Mouse (Mus musculus): ENCODE measurements around the gene Cog6.

The Cog6 gene

DNA sequence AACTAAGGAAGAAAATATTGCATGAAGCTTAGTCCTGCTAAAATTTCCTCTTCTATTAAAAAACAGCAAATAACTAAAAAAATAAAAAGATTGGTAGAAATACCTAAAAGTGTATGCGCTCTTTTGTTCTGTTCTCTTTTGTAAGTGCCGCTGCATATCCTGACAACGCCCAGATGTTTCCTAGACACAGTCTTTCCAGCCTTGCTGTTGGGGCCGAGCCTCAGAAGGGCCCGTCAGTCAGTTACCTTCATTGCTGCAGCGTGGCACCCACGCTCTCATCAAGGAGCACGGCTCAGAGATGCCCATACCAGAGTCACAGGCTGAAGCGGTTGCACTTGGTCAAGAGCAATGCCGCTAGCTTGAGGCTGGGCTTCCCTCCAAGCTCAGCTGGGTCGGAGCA is 60.8 kb downstream of the Cog6 start:
- TF ChIP-seq GATA4 (IDR thresholded peaks at IDR 0.05; ENCODE audit: insufficient replicate concordance, low read length), result no peak

DNA sequence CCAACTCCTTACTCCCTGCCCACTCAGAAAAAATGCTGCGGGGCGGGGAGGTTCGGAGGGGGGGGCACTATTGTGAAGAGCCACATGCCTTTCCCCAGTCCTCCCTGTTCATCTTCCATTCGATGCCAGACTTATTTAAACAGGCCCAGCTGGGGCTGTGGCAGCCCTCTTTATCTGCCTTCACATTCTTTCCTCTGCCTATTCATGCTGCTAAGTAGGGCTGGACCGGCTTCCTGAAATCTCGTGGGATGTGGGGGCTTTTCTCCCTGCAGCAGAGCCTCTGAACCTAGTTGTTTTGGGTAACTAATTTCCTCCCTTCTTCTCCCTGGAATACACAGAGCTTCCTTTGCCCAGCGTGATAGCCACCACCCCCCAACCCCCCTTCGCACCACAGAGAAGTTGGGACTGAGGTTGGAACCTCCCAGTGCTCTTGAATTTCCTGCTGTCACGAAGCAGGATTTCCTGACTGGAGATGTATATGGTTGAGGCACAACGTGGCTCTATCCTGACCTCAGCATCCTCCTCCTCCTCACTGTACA is 61.5 kb downstream of the Cog6 start:
- TF ChIP-seq GATA4 (IDR thresholded peaks at IDR 0.05; ENCODE audit: insufficient replicate concordance, low read length), result no peak

DNA sequence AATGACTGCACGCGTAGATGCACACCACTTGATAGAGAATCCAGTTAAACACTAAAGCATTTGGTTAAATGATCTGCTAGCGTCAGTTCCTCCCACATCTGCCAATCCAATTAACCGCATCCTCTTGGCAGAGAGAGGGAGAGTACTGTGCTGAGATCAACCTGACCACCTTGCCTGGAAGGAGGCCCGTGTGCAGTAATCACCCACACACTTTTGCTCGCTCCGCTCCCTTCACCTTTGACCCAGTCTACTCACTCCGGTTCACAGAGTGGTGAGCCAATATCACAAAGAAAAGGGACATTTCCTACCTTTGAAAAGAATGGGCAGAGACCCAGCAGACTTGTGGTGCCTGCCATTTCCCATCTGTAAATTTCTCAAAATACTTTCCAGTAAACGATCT is 62.4 kb downstream of the Cog6 start:
- no peak for TF ChIP-seq GATA4 (IDR thresholded peaks at IDR 0.05; ENCODE audit: insufficient replicate concordance, low read length)

DNA sequence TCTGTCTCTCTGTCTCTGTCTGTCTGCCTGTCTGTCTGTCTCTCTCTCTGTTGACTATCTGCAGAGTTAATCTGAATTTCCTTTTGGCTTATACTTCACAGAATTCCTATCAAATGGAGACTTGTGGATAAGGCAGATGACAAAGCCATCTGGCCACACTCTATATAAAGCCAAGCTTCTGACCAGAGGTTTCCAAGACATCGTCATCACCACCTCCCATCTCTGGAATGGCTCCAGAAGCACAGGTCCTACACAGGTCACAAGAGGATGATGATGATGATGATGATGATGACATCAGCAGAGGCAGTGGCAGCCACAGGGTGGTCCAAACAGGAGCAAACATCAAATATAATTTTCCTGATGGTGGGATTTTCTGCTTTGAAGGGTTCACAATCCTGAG is 63.2 kb downstream of the Cog6 start:
- no peak for TF ChIP-seq GATA4 (IDR thresholded peaks at IDR 0.05; ENCODE audit: insufficient replicate concordance, low read length)

DNA sequence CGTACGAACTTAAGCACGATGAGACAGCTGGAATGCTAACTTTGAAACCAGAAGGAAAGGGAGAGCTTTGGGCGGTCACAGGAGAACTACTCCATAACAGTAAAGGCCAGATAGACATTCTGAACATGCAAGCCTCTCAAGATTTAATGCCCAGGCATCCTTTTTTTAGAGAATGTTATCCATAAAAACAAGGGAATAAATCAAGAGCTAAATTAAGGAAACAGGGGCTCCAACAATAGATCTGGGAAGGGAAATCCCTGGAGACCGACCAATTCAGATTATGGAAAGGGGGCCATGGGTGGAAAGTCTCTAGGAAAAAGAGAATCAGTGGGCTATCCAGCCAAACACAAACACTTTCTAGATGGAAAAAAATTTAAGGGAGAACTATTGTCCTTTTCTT is 68.2 kb downstream of the Cog6 start:
- TF ChIP-seq GATA4 (IDR thresholded peaks at IDR 0.05; ENCODE audit: insufficient replicate concordance, low read length), result no peak

DNA sequence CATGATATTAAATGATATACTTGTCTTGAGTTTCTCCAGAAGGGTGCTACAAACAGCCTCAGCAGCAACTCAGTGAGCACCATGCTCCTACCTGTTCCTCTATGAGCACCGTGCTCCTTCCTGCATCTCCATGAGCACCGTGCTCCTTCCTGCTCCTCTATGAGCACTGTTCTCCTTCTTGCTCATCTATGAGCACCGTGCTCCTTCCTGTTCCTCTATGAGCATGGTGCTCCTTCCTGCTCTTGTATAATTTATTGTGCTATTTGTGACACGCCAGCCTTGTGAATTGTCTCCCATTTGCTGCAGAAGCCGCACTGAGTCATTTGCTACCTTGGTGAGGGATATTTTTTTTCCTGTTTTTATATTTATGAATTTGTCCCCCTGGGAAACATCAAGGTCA is 69.6 kb downstream of the Cog6 start:
- no peak for TF ChIP-seq GATA4 (IDR thresholded peaks at IDR 0.05; ENCODE audit: insufficient replicate concordance, low read length)

DNA sequence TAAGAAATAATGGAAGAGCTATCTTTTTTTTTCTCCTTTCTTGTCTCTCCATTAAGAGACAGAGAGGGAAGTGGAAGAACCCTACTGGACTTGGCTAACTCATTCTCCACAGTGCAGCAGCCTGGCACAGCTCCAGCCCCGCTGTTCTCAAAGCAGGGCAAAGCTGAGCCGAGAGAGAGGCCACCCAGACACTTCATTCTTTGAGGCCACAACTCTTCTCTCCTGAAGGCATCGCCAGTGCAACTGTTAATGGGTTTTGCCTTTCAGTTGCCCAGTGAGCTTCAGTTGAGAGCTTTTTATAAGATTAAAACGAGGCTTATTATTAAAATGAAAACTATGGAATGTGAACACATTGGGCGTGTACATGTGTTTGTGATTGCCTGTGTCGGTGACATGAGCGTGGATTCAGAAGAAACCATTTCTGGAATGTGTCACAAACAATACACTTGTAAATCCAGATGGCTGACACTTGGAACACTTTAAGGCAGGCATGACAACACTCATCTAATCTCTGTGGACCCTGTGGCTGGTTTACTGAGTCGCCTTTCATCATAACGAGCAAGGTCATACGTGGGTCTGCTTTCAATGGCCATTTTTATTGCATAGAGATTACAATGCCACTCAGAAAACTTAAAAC is 76.1 kb downstream of the Cog6 start:
- TF ChIP-seq GATA4 (IDR thresholded peaks at IDR 0.05; ENCODE audit: insufficient replicate concordance, low read length), result no peak

DNA sequence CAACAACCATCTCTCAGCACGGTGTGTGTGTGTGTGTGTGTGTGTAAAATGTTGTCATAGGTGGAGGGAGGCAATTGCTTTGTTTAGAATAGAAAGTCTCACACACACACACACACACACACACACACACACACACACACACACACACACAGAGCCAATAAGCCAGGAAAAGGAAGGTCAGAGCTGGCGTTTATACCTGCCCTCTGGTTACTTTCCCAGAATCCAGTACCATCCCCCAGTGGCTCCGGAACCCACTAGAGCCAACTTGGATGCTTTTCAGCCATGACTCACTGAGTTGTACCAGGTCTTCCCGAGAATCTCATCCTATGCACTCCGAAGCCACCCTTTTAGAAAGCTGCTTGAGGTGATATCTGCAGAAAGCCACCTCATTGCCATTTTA is 78.6 kb downstream of the Cog6 start:
- no peak for TF ChIP-seq GATA4 (IDR thresholded peaks at IDR 0.05; ENCODE audit: insufficient replicate concordance, low read length)

DNA sequence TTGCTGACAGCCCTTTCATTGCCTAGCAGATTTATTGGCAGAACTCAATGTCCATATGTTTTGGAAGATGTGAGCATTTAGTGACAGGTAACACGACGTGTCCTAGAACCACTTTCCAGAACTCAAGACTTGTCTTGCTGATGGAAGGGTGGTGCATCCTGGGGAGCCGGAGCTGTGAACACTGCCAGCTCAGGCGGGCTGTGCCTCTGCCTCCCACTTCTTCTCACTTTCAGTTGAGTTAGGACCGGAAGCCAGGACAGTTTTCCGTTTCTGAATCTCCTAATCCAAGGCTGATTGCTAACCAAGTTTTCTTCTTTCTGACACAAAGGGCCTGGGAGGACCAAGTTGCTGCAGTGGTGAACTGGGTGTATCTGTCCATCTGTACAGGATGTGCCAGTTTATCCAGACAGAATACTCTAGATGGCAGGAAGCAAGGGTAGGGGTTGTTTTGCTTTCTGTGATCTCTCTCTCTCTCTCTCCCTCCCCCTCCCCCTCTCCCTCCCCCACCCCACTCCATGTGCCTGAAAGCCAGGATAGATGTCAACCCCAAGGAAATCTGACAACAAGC is 79.2 kb downstream of the Cog6 start:
- TF ChIP-seq GATA4 (IDR thresholded peaks at IDR 0.05; ENCODE audit: insufficient replicate concordance, low read length), result no peak

DNA sequence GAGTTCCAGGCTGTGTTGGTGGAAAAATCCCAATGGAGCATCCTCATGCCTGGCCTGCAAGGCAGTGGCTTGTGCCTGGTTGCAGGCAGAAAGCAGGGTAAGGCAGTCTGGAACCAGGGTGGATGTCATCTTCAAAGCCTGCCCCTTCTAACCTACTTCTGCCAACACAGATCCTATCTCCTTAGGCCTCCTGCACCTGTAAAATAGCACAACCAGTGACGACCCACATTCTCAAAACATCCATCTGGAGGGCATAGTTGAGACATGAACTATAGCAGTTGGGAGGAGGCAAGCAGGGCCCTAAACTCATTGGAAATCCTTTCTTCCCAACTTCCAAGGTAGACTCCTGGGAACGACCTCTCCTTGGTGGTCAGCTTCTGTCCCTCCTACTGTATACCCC is 85.1 kb downstream of the Cog6 start:
- no peak for TF ChIP-seq GATA4 (IDR thresholded peaks at IDR 0.05; ENCODE audit: insufficient replicate concordance, low read length)

All from liver, adult (tissue).